Mouse (Mus musculus): ENCODE measurements around the gene Sec24a. TPM values are rescaled to one million over a fixed set of nuclear protein-coding genes. Genes with fewer than 3 reads are reported as not detected.
A peak's percentile ranks its signal among the peaks of the same experiment; 100 is the strongest.
"Not testable (repeated sequence)": the region's sequence is repeated elsewhere in the genome, so short reads cannot be mapped to it uniquely, and the experiment has no call there.

Sec24a gene
- polyA plus RNA-seq, 1 experiment from 2014 or later = 16.5 TPM

GRCm38 (mm10) chr11:51706451-51706850 is 57.0 kb downstream of the Sec24a start:
- Histone ChIP-seq H3K36me3 (ENCODE audit: control insufficient read depth, insufficient read depth, low read length) (peaks cover 24% of the 10 kb centered on the region), H3K4me3 (ENCODE audit: low read depth, low read length) (no peak overlapping the region), H3K27me3 (ENCODE audit: control insufficient read depth, insufficient read depth, low read depth, low read length) (no peaks in the 10 kb centered on the region), H3K27ac (ENCODE audit: low read length) (no peak overlapping the region), H3K4me2 (ENCODE audit: low read length) (no peak overlapping the region), H3K9ac (ENCODE audit: low read depth, low read length) (no peak overlapping the region), H3K4me1 (ENCODE audit: control insufficient read depth, insufficient read depth, low read length) (no peaks in the 10 kb centered on the region), H3K9me3 (replicated peaks; ENCODE audit: control insufficient read depth, low read length, poor library complexity, severe bottlenecking) (no peaks in the 10 kb centered on the region)
- ATAC-seq = no peak
- 98% methylated on average over 10 of the region's 10 CpGs for WGBS

- Histone ChIP-seq H3K9ac (ENCODE audit: low read depth, low read length) (no peak overlapping the region), H3K27ac (ENCODE audit: low read length) (no peak overlapping the region), H3K27me3 (ENCODE audit: control insufficient read depth, insufficient read depth, low read depth, low read length) (no peaks in the 10 kb centered on the region), H3K36me3 (ENCODE audit: control insufficient read depth, insufficient read depth, low read length) (peaks cover 40% of the 10 kb centered on the region), H3K4me3 (ENCODE audit: low read depth, low read length) (no peak overlapping the region), H3K9me3 (replicated peaks; ENCODE audit: control insufficient read depth, low read length, poor library complexity, severe bottlenecking) (no peaks in the 10 kb centered on the region), H3K4me1 (ENCODE audit: control insufficient read depth, insufficient read depth, low read length) (no peaks in the 10 kb centered on the region), H3K4me2 (ENCODE audit: low read length) (no peak overlapping the region)
- 69% methylated on average over 10 of the region's 10 CpGs for WGBS
- ATAC-seq = no peak
Measured at GRCm38 (mm10) chr11:51703379-51703998, 59.9 kb downstream of the Sec24a start.

GRCm38 (mm10) chr11:51702831-51703230 is 60.6 kb downstream of the Sec24a start:
- H3K4me3 ChIP-seq (ENCODE audit: low read depth, low read length) = no peak overlapping the region
- ATAC-seq = no peak
- H3K9ac ChIP-seq (ENCODE audit: low read depth, low read length) = no peak overlapping the region
- WGBS = 85% methylated on average over 3 of the region's 3 CpGs
- H3K4me1 ChIP-seq (ENCODE audit: control insufficient read depth, insufficient read depth, low read length) = no peaks in the 10 kb centered on the region
- H3K27ac ChIP-seq (ENCODE audit: low read length) = no peak overlapping the region
- peaks cover 41% of the 10 kb centered on the region for H3K36me3 ChIP-seq (ENCODE audit: control insufficient read depth, insufficient read depth, low read length)
- H3K9me3 ChIP-seq (replicated peaks; ENCODE audit: control insufficient read depth, low read length, poor library complexity, severe bottlenecking) = no peaks in the 10 kb centered on the region
- no peak overlapping the region for H3K4me2 ChIP-seq (ENCODE audit: low read length)
- no peaks in the 10 kb centered on the region for H3K27me3 ChIP-seq (ENCODE audit: control insufficient read depth, insufficient read depth, low read depth, low read length)

DNA sequence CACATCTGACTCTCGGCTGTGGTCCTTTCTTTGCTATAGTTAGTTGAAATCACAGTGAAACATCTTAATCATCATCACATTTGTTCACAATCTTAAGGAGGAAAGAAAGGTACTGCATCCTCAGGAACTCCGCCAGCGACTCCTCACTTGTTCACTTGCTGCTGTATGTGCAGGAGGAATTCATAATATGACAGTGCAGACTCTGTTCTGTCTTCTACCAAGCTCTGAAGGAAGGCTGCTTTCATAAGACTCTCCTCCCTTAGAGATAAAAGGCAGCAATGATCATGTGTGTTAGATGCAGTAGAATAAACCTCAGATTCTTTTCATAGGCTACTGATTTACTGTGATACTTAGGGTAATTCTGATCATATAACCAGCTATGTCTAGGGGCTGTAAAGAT is 68.5 kb downstream of the Sec24a start:
- Histone ChIP-seq H3K36me3 (ENCODE audit: control insufficient read depth, insufficient read depth, low read length) (peaks cover 32% of the 10 kb centered on the region), H3K4me3 (ENCODE audit: low read depth, low read length) (no peak overlapping the region), H3K9me3 (replicated peaks; ENCODE audit: control insufficient read depth, low read length, poor library complexity, severe bottlenecking) (no peaks in the 10 kb centered on the region), H3K9ac (ENCODE audit: low read depth, low read length) (no peak overlapping the region), H3K4me2 (ENCODE audit: low read length) (no peak overlapping the region), H3K4me1 (ENCODE audit: control insufficient read depth, insufficient read depth, low read length) (no peaks in the 10 kb centered on the region), H3K27me3 (ENCODE audit: control insufficient read depth, insufficient read depth, low read depth, low read length) (no peaks in the 10 kb centered on the region), H3K27ac (ENCODE audit: low read length) (no peak overlapping the region)
- 93% methylated on average over 3 of the region's 3 CpGs for WGBS
- ATAC-seq = no peak

DNA sequence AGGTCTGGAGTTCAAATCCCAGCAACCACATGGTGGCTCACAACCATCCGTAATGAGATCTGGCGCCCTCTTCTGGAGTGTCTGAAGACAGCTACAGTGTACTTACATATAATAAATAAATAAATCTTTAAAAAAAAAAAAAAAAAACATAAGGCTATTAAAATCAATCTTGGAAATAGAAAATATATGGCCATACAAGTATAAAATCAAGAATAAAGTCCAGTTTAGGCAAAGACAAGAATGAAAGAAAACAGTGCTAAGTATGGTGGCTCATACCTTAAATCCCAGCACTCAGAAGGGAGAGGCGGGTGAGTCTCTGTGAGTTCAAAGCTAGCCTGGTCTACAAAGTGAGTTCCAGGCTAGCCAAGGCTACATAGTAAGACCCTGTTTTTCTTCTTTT is 72.8 kb downstream of the Sec24a start:
- ATAC-seq; H3K4me2 ChIP-seq (ENCODE audit: low read length); H3K9ac ChIP-seq (ENCODE audit: low read depth, low read length); H3K4me3 ChIP-seq (ENCODE audit: low read depth, low read length); H3K36me3 ChIP-seq (ENCODE audit: control insufficient read depth, insufficient read depth, low read length); H3K27me3 ChIP-seq (ENCODE audit: control insufficient read depth, insufficient read depth, low read depth, low read length); H3K9me3 ChIP-seq (replicated peaks; ENCODE audit: control insufficient read depth, low read length, poor library complexity, severe bottlenecking); H3K27ac ChIP-seq (ENCODE audit: low read length): not testable (repeated sequence)
- H3K4me1 ChIP-seq (ENCODE audit: control insufficient read depth, insufficient read depth, low read length) = peaks cover 12% of the 10 kb centered on the region
- 96% methylated on average over 1 of the region's 3 CpGs for WGBS

DNA sequence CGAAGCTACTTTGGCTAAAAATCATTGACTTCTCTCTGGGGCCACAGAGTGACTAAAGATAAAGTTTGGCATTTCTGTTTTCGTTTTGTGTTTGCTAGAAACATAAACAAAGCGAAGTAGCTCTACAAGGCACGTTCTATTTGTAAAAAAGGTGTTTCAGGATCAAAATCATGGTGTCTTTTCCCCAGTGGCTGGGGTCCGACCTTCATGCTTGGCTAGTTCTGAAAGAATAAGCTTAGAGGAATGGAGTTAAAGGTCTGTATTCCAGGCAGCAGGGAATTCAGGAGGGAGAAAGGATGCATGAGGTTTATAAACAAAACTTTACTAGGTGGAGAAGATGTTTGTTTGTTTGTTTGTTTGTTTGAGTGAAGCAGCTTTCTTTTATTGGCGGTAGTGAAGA is 74.1 kb downstream of the Sec24a start:
- Histone ChIP-seq H3K36me3 (ENCODE audit: control insufficient read depth, insufficient read depth, low read length) (peaks cover 6% of the 10 kb centered on the region; the same call in 1 of the 2 replicates), H3K9me3 (replicated peaks; ENCODE audit: control insufficient read depth, low read length, poor library complexity, severe bottlenecking) (no peaks in the 10 kb centered on the region), H3K4me3 (ENCODE audit: low read depth, low read length) (peak overlapping the region; percentile 64), H3K4me2 (ENCODE audit: low read length) (peak overlapping the region; percentile 94), H3K4me1 (ENCODE audit: control insufficient read depth, insufficient read depth, low read length) (peaks cover 12% of the 10 kb centered on the region), H3K9ac (ENCODE audit: low read depth, low read length) (peak overlapping the region; percentile 89), H3K27me3 (ENCODE audit: control insufficient read depth, insufficient read depth, low read depth, low read length) (no peaks in the 10 kb centered on the region), H3K27ac (ENCODE audit: low read length) (peak overlapping the region; percentile 100)
- WGBS = 22% methylated on average over 6 of the region's 6 CpGs
- ATAC-seq = no peak

- peak within 1 kb of the TSS; percentile 89 for H3K9ac ChIP-seq (ENCODE audit: low read depth, low read length)
- H3K27me3 ChIP-seq (ENCODE audit: control insufficient read depth, insufficient read depth, low read depth, low read length) = no peaks in the 10 kb centered on the region
- no peaks in the 10 kb centered on the region for H3K9me3 ChIP-seq (replicated peaks; ENCODE audit: control insufficient read depth, low read length, poor library complexity, severe bottlenecking)
- H3K4me2 ChIP-seq (ENCODE audit: low read length) = peak within 1 kb of the TSS; percentile 94
- WGBS = under 1% methylated on average over 60 of the region's 60 CpGs
- peak within 1 kb of the TSS; percentile 100 for H3K27ac ChIP-seq (ENCODE audit: low read length)
- peak; percentile 99 for ATAC-seq
- H3K4me3 ChIP-seq (ENCODE audit: low read depth, low read length) = peak within 1 kb of the TSS; percentile 64
- H3K4me1 ChIP-seq (ENCODE audit: control insufficient read depth, insufficient read depth, low read length) = peaks cover 12% of the 10 kb centered on the region
- H3K36me3 ChIP-seq (ENCODE audit: control insufficient read depth, insufficient read depth, low read length) = peaks cover 6% of the 10 kb centered on the region; the same call in 1 of the 2 replicates
Measured at GRCm38 (mm10) chr11:51688330-51689328, 74.8 kb downstream of the Sec24a start, which contains the start of gene 0610009B22Rik. TSS of gene 0610009B22Rik (minus strand) at chr11:51688874.

DNA sequence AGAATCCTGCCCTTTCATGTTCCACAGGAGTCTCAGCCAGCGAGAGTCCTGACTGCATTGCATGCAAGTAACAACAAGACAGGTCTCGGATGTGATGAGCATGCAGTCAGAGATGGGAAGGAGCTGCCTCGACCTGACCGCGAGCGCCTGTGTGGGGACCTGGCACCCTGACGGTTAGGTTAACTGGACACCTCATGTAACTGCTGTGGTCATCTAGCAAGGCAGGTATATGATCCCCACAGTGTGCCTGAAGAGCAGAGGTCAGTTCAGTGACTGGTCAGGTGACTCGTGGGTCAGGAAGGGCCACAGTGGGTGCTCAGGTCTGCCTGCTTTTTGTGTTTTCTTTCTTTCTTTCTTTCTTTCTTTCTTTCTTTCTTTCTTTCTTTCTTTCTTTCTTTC is 81.5 kb downstream of the Sec24a start:
- Histone ChIP-seq H3K27ac (ENCODE audit: low read length) (no peak overlapping the region), H3K36me3 (ENCODE audit: control insufficient read depth, insufficient read depth, low read length) (peaks cover 3% of the 10 kb centered on the region; the same call in 1 of the 2 replicates), H3K27me3 (ENCODE audit: control insufficient read depth, insufficient read depth, low read depth, low read length) (no peaks in the 10 kb centered on the region), H3K4me3 (ENCODE audit: low read depth, low read length) (no peak overlapping the region), H3K4me1 (ENCODE audit: control insufficient read depth, insufficient read depth, low read length) (peaks cover 2% of the 10 kb centered on the region; the same call in 1 of the 2 replicates), H3K9me3 (replicated peaks; ENCODE audit: control insufficient read depth, low read length, poor library complexity, severe bottlenecking) (no peaks in the 10 kb centered on the region), H3K4me2 (ENCODE audit: low read length) (no peak overlapping the region), H3K9ac (ENCODE audit: low read depth, low read length) (no peak overlapping the region)
- WGBS = 46% methylated on average over 8 of the region's 8 CpGs
- ATAC-seq = no peak

Measured in midbrain, embryonic 16.5 days (tissue).